Mouse (Mus musculus): ENCODE measurements at regions not wholly inside any gene's neighbourhood (a gene's known extent, or its start where the extent isn't known, plus 50 kb on each side); places are given as distances from the start of the nearest gene placed in this dataset.

DNA sequence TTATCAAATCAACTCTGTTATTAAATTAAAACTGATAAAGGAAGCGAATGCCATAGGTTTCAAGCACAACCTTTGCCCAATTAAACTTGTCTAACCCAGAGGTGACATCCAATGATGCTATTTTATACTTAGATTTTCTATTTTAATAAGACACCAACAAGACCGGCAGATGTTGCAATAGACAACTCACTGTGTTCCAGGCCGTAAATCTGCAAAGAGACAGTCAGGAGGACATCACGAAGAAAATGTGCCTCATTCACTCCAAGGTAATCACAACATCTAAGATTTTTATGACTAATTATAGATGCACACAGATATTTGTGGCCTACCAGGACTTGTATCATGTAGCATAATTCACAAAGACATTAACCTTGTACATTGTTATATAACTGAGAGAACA, 281.5 kb upstream of the Cd180 start:
- no peak overlapping the region for H3K4me3 ChIP-seq
- H3K36me3 ChIP-seq = no peaks in the 10 kb centered on the region
- WGBS = 89% methylated on average over 4 of the region's 4 CpGs
- H3K27me3 ChIP-seq = no peaks in the 10 kb centered on the region
- no peak overlapping the region for H3K4me2 ChIP-seq
- no peak for ATAC-seq (ENCODE audit: insufficient number of reproducible peaks, insufficient read depth, low FRiP score, low TSS enrichment, low read depth)
- H3K9ac ChIP-seq = no peak overlapping the region
- H3K27ac ChIP-seq = no peak overlapping the region
- no peaks in the 10 kb centered on the region for H3K4me1 ChIP-seq
- no peaks in the 10 kb centered on the region for H3K9me3 ChIP-seq

DNA sequence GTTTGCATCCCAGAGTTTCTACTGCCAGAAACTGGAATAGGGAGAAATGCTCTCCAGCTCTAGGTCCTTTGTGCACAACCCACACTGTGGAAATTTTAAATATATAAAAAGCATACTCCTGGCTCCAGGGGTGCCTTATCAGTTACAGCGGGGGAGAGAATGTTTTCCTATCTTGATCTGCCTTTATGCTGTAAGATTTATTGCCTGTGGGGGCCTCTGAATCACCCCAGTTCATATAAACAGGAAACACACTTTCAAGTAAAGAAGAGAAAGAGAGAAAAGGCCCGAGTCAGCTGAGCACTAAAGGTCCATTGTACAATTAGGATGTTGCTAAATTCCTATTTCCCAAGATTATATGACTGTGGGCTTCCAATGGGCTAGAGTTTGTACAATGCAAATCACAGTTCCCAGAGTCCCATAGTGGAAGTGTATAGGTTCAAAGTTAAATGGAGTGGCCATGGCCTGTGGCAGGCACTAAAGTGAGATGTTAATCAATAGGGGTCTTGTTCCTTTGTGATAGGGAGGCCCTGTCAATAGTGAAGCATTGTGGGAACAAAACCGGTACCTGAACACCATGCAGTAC, 258.9 kb upstream of the Cd180 start:
- no peaks in the 10 kb centered on the region for H3K9me3 ChIP-seq
- ATAC-seq (ENCODE audit: insufficient number of reproducible peaks, insufficient read depth, low FRiP score, low TSS enrichment, low read depth) = no peak
- no peaks in the 10 kb centered on the region for H3K27me3 ChIP-seq
- no peaks in the 10 kb centered on the region for H3K4me1 ChIP-seq
- WGBS = 71% methylated on average over 3 of the region's 3 CpGs
- no peak overlapping the region for H3K4me3 ChIP-seq
- H3K27ac ChIP-seq = no peak overlapping the region
- H3K36me3 ChIP-seq = no peaks in the 10 kb centered on the region
- H3K4me2 ChIP-seq = no peak overlapping the region
- H3K9ac ChIP-seq = no peak overlapping the region

DNA sequence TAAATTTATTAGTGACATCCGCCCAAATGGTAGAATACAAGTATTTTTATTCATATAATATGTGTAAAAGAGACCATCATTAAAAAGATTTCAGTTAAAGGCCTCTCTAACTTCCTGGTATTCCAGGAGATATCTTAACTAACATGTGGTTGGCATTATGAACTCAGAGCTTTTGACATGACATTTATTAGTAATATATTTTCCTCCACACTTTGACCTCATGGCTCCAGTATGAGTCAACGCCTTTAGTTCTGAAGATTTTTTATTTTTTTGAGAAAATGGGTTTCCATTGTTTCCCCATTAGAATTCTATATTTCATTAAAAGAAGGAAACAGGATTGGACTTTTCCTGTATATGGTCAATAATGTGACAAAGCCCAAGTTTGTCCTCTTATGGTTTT, 250.7 kb upstream of the Cd180 start:
- no peaks in the 10 kb centered on the region for H3K9me3 ChIP-seq
- no peak for ATAC-seq (ENCODE audit: insufficient number of reproducible peaks, insufficient read depth, low FRiP score, low TSS enrichment, low read depth)
- no peaks in the 10 kb centered on the region for H3K4me1 ChIP-seq

DNA sequence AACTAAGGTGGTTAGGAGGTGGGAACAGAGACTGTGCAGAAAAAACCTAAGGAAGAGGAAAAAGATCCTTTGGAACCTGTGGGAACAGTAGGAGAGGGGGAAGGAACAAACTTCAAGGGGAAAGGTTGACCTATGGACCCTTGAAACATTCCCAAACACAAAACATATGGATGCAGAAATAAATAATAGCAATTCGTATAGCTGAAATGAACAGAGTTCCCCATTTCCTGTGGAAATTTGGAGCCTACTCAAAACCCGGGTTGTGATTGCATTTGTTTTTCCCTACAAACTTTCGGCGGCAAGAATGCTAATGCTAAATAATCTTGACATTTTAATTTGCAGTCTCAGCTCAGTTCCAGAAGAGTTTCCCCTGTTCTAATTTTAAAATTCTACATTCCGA, 246.0 kb upstream of the Cd180 start:
- Histone ChIP-seq H3K9ac (no peak overlapping the region), H3K4me2 (no peak overlapping the region), H3K27ac (no peak overlapping the region), H3K9me3 (no peaks in the 10 kb centered on the region), H3K36me3 (no peaks in the 10 kb centered on the region), H3K27me3 (no peaks in the 10 kb centered on the region), H3K4me1 (peaks cover 4% of the 10 kb centered on the region; the same call in 1 of the 2 replicates), H3K4me3 (no peak overlapping the region)
- ATAC-seq (ENCODE audit: insufficient number of reproducible peaks, insufficient read depth, low FRiP score, low TSS enrichment, low read depth) = no peak
- 36% methylated on average over 5 of the region's 5 CpGs for WGBS

More for the DNA sequence above, 250.7 kb upstream of the Cd180 start:
- Histone ChIP-seq H3K9ac (no peak overlapping the region), H3K27me3 (no peaks in the 10 kb centered on the region), H3K36me3 (no peaks in the 10 kb centered on the region), H3K27ac (no peak overlapping the region), H3K4me2 (no peak overlapping the region), H3K4me3 (no peak overlapping the region)
- 82% methylated on average over 2 of the region's 2 CpGs for WGBS

DNA sequence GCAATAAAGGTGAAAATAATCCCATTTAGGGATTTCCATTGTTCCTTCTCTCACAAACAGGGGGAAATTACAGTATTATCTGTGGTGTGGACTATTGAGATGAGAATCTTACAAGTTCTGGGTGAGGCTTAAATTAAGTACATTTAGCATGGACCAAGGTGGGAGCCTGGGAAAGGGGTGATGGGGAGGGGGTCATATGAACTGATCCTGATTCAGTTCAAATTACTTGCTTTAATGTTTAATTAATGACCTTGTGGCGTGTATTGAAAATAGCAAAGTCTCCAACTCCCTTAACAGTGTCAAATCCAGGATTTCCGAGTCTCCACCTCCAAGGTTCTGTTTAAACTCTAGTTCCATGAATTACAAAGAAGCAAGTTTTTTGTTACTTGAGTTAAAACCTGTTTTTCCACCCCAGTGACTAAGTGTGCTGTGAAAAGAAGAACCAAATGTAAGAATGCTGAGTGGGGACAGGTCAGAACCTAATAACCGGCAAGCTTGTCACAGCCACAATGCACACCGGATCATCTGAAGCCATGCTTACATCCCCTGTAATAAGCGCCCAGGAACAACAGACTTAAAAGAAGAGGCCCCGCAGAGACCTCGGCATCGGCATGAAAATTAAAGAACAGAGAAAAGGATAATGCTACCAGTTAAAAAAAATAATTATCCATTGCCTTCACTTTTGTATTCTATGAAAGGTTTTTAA, 243.8 kb upstream of the Cd180 start:
- H3K27me3 ChIP-seq = no peaks in the 10 kb centered on the region
- H3K9me3 ChIP-seq = no peaks in the 10 kb centered on the region
- H3K27ac ChIP-seq = no peak overlapping the region
- no peak overlapping the region for H3K9ac ChIP-seq
- no peaks in the 10 kb centered on the region for H3K36me3 ChIP-seq
- 17% methylated on average over 8 of the region's 8 CpGs for WGBS
- H3K4me1 ChIP-seq = peaks cover 4% of the 10 kb centered on the region; the same call in 1 of the 2 replicates
- H3K4me2 ChIP-seq = no peak overlapping the region
- no peak for ATAC-seq (ENCODE audit: insufficient number of reproducible peaks, insufficient read depth, low FRiP score, low TSS enrichment, low read depth)
- no peak overlapping the region for H3K4me3 ChIP-seq

DNA sequence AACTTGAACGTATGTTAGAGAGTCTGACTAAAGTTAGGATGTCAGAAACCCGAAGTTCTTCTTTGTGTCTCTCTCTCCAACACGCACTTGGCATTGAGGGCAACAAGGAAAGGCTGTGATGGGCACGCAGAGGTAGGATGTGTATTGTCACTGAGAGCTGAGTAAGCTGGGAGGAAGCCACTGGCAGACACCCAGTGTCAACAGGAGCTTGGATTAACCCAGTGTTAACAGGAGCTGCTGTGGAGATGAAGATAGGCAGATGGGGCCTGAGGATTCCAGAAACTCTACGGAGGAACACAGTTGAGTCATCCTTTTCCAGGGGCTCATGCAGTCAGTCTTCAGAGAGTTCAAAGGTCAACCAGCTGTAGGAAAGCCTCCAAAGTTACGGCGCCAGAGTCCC, 242.2 kb upstream of the Cd180 start:
- Histone ChIP-seq H3K9me3 (no peaks in the 10 kb centered on the region), H3K9ac (no peak overlapping the region), H3K27me3 (no peaks in the 10 kb centered on the region), H3K27ac (no peak overlapping the region), H3K4me3 (no peak overlapping the region), H3K36me3 (no peaks in the 10 kb centered on the region), H3K4me1 (peaks cover 4% of the 10 kb centered on the region; the same call in 1 of the 2 replicates), H3K4me2 (no peak overlapping the region)
- ATAC-seq (ENCODE audit: insufficient number of reproducible peaks, insufficient read depth, low FRiP score, low TSS enrichment, low read depth) = no peak
- 76% methylated on average over 7 of the region's 7 CpGs for WGBS

DNA sequence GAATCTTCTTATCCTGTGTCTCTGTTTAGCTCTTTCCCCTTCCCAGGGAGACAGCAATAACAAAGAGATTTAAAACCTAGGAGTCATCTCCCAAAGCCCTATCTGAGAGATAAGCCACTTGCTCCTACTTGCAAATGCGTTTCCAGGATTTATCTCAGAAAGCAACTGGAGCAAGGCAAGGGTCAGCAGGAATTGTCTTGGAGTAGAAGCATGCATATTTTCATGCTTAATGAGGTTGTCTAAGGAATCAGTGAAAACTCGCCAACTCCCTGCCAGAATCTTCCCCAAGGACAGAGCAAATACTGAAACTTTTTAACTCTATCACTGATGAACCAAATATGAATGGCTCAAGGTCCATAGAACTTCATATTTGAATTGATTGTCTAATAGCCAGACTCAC, 234.6 kb upstream of the Cd180 start:
- Histone ChIP-seq H3K4me3 (no peak overlapping the region), H3K36me3 (no peaks in the 10 kb centered on the region), H3K9me3 (no peaks in the 10 kb centered on the region), H3K27me3 (no peaks in the 10 kb centered on the region), H3K9ac (no peak overlapping the region), H3K4me2 (no peak overlapping the region), H3K4me1 (no peaks in the 10 kb centered on the region), H3K27ac (no peak overlapping the region)
- WGBS = 48% methylated on average over 2 of the region's 2 CpGs
- no peak for ATAC-seq (ENCODE audit: insufficient number of reproducible peaks, insufficient read depth, low FRiP score, low TSS enrichment, low read depth)

DNA sequence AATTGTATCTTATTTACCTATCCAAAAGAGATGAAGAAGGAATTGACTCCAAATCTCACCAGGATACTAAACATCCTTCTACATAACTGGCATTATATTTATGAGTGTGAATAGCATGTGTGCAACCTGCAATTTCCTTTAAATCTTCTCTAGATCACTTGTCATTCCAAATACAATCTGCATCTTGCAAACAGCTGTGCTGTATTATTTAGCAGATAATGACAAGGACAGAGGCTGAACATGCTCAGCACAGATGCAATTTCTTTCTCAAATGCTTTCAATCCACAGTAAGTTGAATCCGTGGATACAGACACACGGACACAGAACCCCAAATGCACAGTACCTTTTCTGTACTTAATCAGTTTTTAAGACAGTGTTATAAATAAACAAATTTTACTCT, 229.4 kb upstream of the Cd180 start:
- Histone ChIP-seq H3K9ac (no peak overlapping the region), H3K4me3 (no peak overlapping the region), H3K9me3 (no peaks in the 10 kb centered on the region), H3K27me3 (no peaks in the 10 kb centered on the region), H3K36me3 (no peaks in the 10 kb centered on the region), H3K4me2 (no peak overlapping the region), H3K27ac (no peak overlapping the region), H3K4me1 (no peaks in the 10 kb centered on the region)
- no peak for ATAC-seq (ENCODE audit: insufficient number of reproducible peaks, insufficient read depth, low FRiP score, low TSS enrichment, low read depth)
- 62% methylated on average over 2 of the region's 2 CpGs for WGBS

DNA sequence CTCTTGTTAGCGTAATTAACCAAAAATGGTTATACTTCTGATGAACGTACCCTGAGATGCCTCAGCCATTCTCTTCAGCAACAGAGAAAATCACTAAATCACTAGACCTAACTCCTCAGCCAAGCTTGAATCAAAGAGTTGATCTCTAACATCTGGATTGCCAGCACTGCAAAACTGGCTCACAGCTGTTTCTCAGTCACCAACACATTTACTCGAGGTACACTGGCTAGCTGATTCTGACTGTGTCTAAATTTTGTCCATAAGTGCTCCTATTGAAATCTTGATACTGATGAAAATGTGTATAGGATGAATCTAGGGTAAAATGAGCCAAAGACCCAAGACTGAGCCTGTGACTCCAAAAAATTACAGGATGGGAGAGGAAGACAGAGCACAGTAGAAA, 211.5 kb upstream of the Cd180 start:
- H3K27me3 ChIP-seq = no peaks in the 10 kb centered on the region
- H3K9ac ChIP-seq = no peak overlapping the region
- no peak for ATAC-seq (ENCODE audit: insufficient number of reproducible peaks, insufficient read depth, low FRiP score, low TSS enrichment, low read depth)
- no peaks in the 10 kb centered on the region for H3K36me3 ChIP-seq
- H3K27ac ChIP-seq = no peak overlapping the region
- no peaks in the 10 kb centered on the region for H3K9me3 ChIP-seq
- H3K4me3 ChIP-seq = no peak overlapping the region
- 65% methylated on average over 3 of the region's 3 CpGs for WGBS
- H3K4me1 ChIP-seq = 0 out of 2 replicates have a peak, but pooled peaks cover 17% of the 10 kb centered on the region
- H3K4me2 ChIP-seq = no peak overlapping the region

DNA sequence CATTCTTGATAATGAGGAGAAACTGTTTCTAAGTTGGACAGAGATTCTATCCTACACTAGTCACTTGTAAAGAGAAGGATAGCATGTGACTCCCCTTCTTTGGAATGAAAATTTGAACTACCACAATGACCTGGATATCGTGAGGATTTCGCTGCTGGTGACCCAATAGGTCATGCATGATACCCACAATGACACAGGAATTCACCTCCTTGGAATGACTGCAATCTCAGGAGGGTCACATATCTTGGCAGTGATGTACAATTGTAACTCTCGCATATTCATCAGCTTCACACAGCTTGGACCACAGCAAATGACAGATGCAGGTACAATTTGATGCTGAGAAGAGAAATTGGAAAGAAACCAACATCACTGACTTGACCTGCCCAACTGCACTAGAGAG, 210.9 kb upstream of the Cd180 start:
- no peaks in the 10 kb centered on the region for H3K9me3 ChIP-seq
- no peak overlapping the region for H3K27ac ChIP-seq
- 85% methylated on average over 3 of the region's 3 CpGs for WGBS

DNA sequence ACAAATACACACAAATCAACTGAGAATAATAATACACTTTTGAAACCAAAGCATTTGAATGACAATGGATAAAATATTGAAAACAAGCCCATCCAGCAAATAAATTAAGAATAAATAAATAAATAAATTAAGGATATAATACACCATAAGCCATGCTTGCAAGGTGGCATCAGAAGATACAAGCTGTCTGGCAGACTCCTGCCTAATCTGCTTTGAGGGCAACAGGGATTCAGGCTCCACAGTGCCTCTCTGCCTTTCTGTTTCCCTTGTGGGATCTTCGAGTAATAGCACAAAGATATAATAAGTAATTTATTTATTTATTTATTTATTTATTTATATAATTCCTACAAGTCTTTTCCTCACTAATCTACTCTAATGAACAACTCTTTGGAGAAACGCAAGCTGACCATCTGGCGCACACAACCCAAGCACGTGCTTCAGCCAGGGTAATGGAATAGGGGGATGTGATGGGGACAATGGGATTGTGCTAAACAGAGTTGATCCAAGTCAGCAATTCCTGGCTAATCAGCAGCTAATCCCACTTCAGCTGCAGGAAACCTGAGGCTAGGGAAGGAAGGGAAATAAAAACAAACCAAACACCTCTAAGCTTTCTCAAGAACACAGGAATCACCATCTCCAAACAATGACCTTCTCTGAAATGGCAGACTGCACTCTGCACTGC, 205.8 kb upstream of the Cd180 start:
- no peak overlapping the region for H3K4me2 ChIP-seq
- no peak overlapping the region for H3K9ac ChIP-seq
- H3K9me3 ChIP-seq = no peaks in the 10 kb centered on the region
- H3K4me3 ChIP-seq = no peak overlapping the region
- no peak overlapping the region for H3K27ac ChIP-seq
- no peaks in the 10 kb centered on the region for H3K36me3 ChIP-seq
- WGBS = 53% methylated on average over 4 of the region's 4 CpGs
- ATAC-seq (ENCODE audit: insufficient number of reproducible peaks, insufficient read depth, low FRiP score, low TSS enrichment, low read depth) = no peak
- H3K4me1 ChIP-seq = peaks cover 12% of the 10 kb centered on the region; the same call in 1 of the 2 replicates
- H3K27me3 ChIP-seq = no peaks in the 10 kb centered on the region

More for the DNA sequence above, 210.9 kb upstream of the Cd180 start:
- H3K4me2 ChIP-seq = no peak overlapping the region
- ATAC-seq (ENCODE audit: insufficient number of reproducible peaks, insufficient read depth, low FRiP score, low TSS enrichment, low read depth) = no peak
- H3K36me3 ChIP-seq = no peaks in the 10 kb centered on the region
- no peak overlapping the region for H3K4me3 ChIP-seq
- no peak overlapping the region for H3K9ac ChIP-seq
- 0 out of 2 replicates have a peak, but pooled peaks cover 17% of the 10 kb centered on the region for H3K4me1 ChIP-seq
- H3K27me3 ChIP-seq = no peaks in the 10 kb centered on the region

DNA sequence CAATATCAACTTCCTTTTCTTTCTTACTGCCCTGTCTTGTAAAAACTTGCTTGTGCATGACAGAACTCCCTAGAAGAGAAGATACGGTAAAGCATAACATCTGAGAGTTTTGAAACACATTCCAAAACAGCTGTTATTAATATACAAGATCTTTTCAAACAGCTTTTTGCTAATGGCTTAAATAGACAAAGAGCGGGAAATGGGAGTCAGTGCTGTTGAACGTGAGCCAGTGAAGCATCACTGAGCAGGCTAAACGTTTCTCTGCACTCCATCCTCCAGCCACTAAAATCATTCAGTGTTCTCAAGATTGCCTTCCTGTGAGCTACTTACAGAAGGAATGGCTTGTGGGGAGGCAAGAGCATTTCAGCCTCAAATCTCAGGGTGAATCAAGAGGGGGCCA, 202.0 kb upstream of the Cd180 start:
- no peak for ATAC-seq (ENCODE audit: insufficient number of reproducible peaks, insufficient read depth, low FRiP score, low TSS enrichment, low read depth)
- 34% methylated on average over 4 of the region's 4 CpGs for WGBS

More for the DNA sequence above, 202.0 kb upstream of the Cd180 start:
- Histone ChIP-seq H3K9me3 (no peaks in the 10 kb centered on the region), H3K4me3 (no peak overlapping the region), H3K4me2 (no peak overlapping the region), H3K36me3 (no peaks in the 10 kb centered on the region), H3K27ac (no peak overlapping the region), H3K27me3 (no peaks in the 10 kb centered on the region), H3K9ac (no peak overlapping the region), H3K4me1 (peaks cover 3% of the 10 kb centered on the region; the same call in 1 of the 2 replicates)
